ENCODE assay signal across 24 mouse cellular contexts in genomic region chr4:131413380-131413779, GRCm38 (mm10).
"Had no signal": no experiment of that assay in that cellular context is flagged by ENCODE, and none has a peak within 500 bp of the region (broad histone marks: within the 10 kb centered on the region; RNA-seq: fewer than 3 reads in every experiment).

No protein-coding gene starts in this region.

- H3K9me3 ChIP-seq: heart, embryonic 10.5 days; heart, embryonic 12.5 days; hindbrain, embryonic 10.5 days; hindbrain, embryonic 12.5 days; kidney, embryonic 15.5 days; limb, embryonic 13.5 days; limb, embryonic 15.5 days; liver, embryonic 12.5 days had no signal

- H3K36me3 ChIP-seq: heart, embryonic 10.5 days; heart, embryonic 12.5 days; hindbrain, embryonic 10.5 days; hindbrain, embryonic 12.5 days; kidney, embryonic 15.5 days; limb, embryonic 13.5 days; limb, embryonic 15.5 days; liver, embryonic 12.5 days had no signal

- ATAC-seq: hindbrain, embryonic 16.5 days; intestine, embryonic 16.5 days; liver, embryonic 12.5 days had no signal

- H3K4me1 ChIP-seq: heart, embryonic 10.5 days; heart, embryonic 12.5 days; limb, embryonic 13.5 days; limb, embryonic 15.5 days; liver, embryonic 12.5 days had no signal

- H3K9ac ChIP-seq: heart, embryonic 12.5 days; hindbrain, embryonic 12.5 days; hindbrain, embryonic 14.5 days; kidney, embryonic 15.5 days; limb, embryonic 13.5 days; limb, embryonic 15.5 days; liver, embryonic 12.5 days; liver, embryonic 14.5 days had no signal

- H3K27me3 ChIP-seq: kidney, embryonic 15.5 days had no signal

- DNase-seq: gastrocnemius, postnatal 14 days; gastrocnemius, postnatal 36 days; heart, adult 18-20 months; heart, postnatal 10 days; heart, postnatal 4 days; kidney, adult 11 months; kidney, adult 2 months; kidney, adult 9 months; kidney, postnatal 10 days; layer of hippocampus, adult 9-11 months; layer of hippocampus, postnatal 36 days; left cerebral cortex, postnatal 4 days had no signal

- H3K27ac ChIP-seq: heart, embryonic 10.5 days; hindbrain, embryonic 10.5 days; hindbrain, embryonic 12.5 days; hindbrain, embryonic 14.5 days; kidney, embryonic 15.5 days; limb, embryonic 13.5 days; limb, embryonic 15.5 days; liver, embryonic 12.5 days; liver, embryonic 14.5 days had no signal

- H3K4me2 ChIP-seq: heart, embryonic 12.5 days; hindbrain, embryonic 12.5 days; hindbrain, embryonic 14.5 days; kidney, embryonic 15.5 days; limb, embryonic 13.5 days; limb, embryonic 15.5 days; liver, embryonic 12.5 days had no signal

- H3K4me3 ChIP-seq: heart, embryonic 10.5 days; heart, embryonic 12.5 days; hindbrain, embryonic 10.5 days; hindbrain, embryonic 12.5 days; kidney, embryonic 15.5 days; limb, embryonic 13.5 days; limb, embryonic 15.5 days; liver, embryonic 12.5 days had no signal
